Mouse (Mus musculus): Measurements from ENCODE around the gene Pabpc1l.
"Not testable (repeated sequence)": the region's sequence is repeated elsewhere in the genome, so short reads cannot be mapped to it uniquely, and the experiment has no call there.

Pabpc1l gene

GRCm38 (mm10) chr2:164038407-164039028 is 13.3 kb downstream of the Pabpc1l start:
- no peak for DNase-seq (ENCODE audit: low spot score)

- DNase-seq (ENCODE audit: low spot score) = no peak
Measured at GRCm38 (mm10) chr2:164040949-164041348, 15.7 kb downstream of the Pabpc1l start.

- no peak for DNase-seq (ENCODE audit: low spot score)
Measured at GRCm38 (mm10) chr2:164041523-164041922, 16.3 kb downstream of the Pabpc1l start.

GRCm38 (mm10) chr2:164047197-164047690 is 22.0 kb downstream of the Pabpc1l start:
- peak; percentile 23 for DNase-seq (ENCODE audit: low spot score)

GRCm38 (mm10) chr2:164053767-164054166 is 28.5 kb downstream of the Pabpc1l start:
- no peak for DNase-seq (ENCODE audit: low spot score)

- no peak for DNase-seq (ENCODE audit: low spot score)
Measured at GRCm38 (mm10) chr2:164054671-164055070, 29.4 kb downstream of the Pabpc1l start.

GRCm38 (mm10) chr2:164059634-164060235 is 34.5 kb downstream of the Pabpc1l start:
- DNase-seq (ENCODE audit: low spot score) = no peak

- no peak for DNase-seq (ENCODE audit: low spot score)
Measured at GRCm38 (mm10) chr2:164070142-164070764, 45.0 kb downstream of the Pabpc1l start, which contains the start of gene Stk4. Gene Stk4, plus strand, starts transcription at chr2:164070322.

- peak; percentile 98 for DNase-seq (ENCODE audit: low spot score)
Measured at GRCm38 (mm10) chr2:164070765-164071436, 45.7 kb downstream of the Pabpc1l start, which contains the start of gene Tomm34. Gene Tomm34, minus strand, starts transcription at chr2:164071169.

GRCm38 (mm10) chr2:164071437-164071820 is 46.2 kb downstream of the Pabpc1l start:
- DNase-seq (ENCODE audit: low spot score) = not testable (repeated sequence)

GRCm38 (mm10) chr2:164072109-164072508 is 46.9 kb downstream of the Pabpc1l start:
- DNase-seq (ENCODE audit: low spot score) = no peak

GRCm38 (mm10) chr2:164073120-164073519 is 47.9 kb downstream of the Pabpc1l start:
- DNase-seq (ENCODE audit: low spot score) = no peak

GRCm38 (mm10) chr2:164073918-164074578 is 48.8 kb downstream of the Pabpc1l start:
- peak; percentile 99 for DNase-seq (ENCODE audit: low spot score)

GRCm38 (mm10) chr2:164075088-164075487 is 49.8 kb downstream of the Pabpc1l start:
- DNase-seq (ENCODE audit: low spot score) = no peak

- no peak for DNase-seq (ENCODE audit: low spot score)
Measured at GRCm38 (mm10) chr2:164076874-164077425, 51.7 kb downstream of the Pabpc1l start.

GRCm38 (mm10) chr2:164077875-164078274 is 52.6 kb downstream of the Pabpc1l start:
- no peak for DNase-seq (ENCODE audit: low spot score)

- DNase-seq (ENCODE audit: low spot score) = no peak
Measured at GRCm38 (mm10) chr2:164079488-164079887, 54.2 kb downstream of the Pabpc1l start.

GRCm38 (mm10) chr2:164081577-164081976 is 56.3 kb downstream of the Pabpc1l start:
- DNase-seq (ENCODE audit: low spot score) = no peak

- DNase-seq (ENCODE audit: low spot score) = no peak
Measured at GRCm38 (mm10) chr2:164082175-164082574, 56.9 kb downstream of the Pabpc1l start.

GRCm38 (mm10) chr2:164083609-164084341 is 58.5 kb downstream of the Pabpc1l start:
- DNase-seq (ENCODE audit: low spot score) = no peak

- DNase-seq (ENCODE audit: low spot score) = no peak
Measured at GRCm38 (mm10) chr2:164084342-164084700, 59.1 kb downstream of the Pabpc1l start.
